Mouse (Mus musculus) cerebellum, adult 2 months (tissue): ENCODE results near the gene Mmp25.

Experiments used
- CTCF ChIP-seq: fragments of 200-500 bp; IDR thresholded peaks from 2 replicates; pipeline ENCODE4 v1.5.1; 2011; ENCODE audit warnings: low read depth, mild to moderate bottlenecking, control low read depth, low read length, moderate library complexity, borderline replicate concordance; ENCODE audit not compliant: insufficient read depth
- POLR2A ChIP-seq: fragments of 200-500 bp; IDR thresholded peaks from 2 replicates; pipeline ENCODE4 v1.6.1; 2011; ENCODE audit warnings: low read length, control low read depth, borderline replicate concordance; ENCODE audit not compliant: insufficient read depth

DNA sequence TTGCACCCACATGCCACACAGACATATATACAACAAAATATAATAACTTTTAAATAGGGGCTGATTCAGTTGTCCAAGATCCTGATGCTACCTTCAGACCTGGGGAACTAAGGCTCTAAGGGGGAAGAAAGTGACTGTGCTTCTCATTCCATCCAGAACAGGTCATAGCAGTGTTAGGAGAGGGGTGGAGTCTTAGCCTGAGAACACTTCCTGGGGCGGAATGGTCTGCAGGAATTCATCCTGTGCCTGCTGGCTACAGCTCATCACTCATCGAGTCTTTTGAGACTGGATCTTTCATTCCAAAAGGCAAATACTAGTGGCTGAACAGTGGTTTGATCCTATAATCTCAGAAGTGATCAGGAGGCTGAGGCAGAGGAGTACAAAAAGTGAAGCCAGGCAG lies 57.8 kb downstream of the Mmp25 start:
- no peak for TF ChIP-seq CTCF
- no peak for TF ChIP-seq POLR2A
